Mouse (Mus musculus) liver, embryonic 15.5 days (tissue): ENCODE data around the gene Mylpf. TPM values are rescaled to one million over a fixed set of nuclear protein-coding genes. Genes with fewer than 3 reads are reported as not detected.

Experiments used
- ATAC-seq: fragments of 200-750 bp; cut with Nextera tagmentation; 2 replicates; pipeline ENCODE4 v1.8.0; 2017; ENCODE audit warnings: moderate number of reproducible peaks, mild to moderate bottlenecking, moderate library complexity; ENCODE audit not compliant: insufficient read depth
- H3K27ac ChIP-seq: fragments of 300-500 bp; sonication (generic); replicated peaks from 2 replicates; pipeline ENCODE4 v1.5.1; 2015; ENCODE audit warnings: mild to moderate bottlenecking, inconsistent platforms
- H3K27me3 ChIP-seq: fragments of 300-500 bp; sonication (generic); 2 replicates; pipeline ENCODE4 v1.6.1; 2015; ENCODE audit warnings: mild to moderate bottlenecking, inconsistent platforms
- H3K36me3 ChIP-seq: fragments of 300-500 bp; sonication (generic); replicated peaks from 2 replicates; pipeline ENCODE4 v1.6.1; 2015; ENCODE audit warnings: moderate library complexity, mild to moderate bottlenecking, inconsistent platforms
- H3K4me1 ChIP-seq: fragments of 300-500 bp; sonication (generic); replicated peaks from 2 replicates; pipeline ENCODE4 v1.6.1; 2015; ENCODE audit warnings: inconsistent platforms
- H3K4me2 ChIP-seq: fragments of 300-500 bp; sonication (generic); 2 replicates; pipeline ENCODE4 v1.6.1; 2015; ENCODE audit warnings: moderate library complexity, mild to moderate bottlenecking, inconsistent platforms
- H3K4me3 ChIP-seq: fragments of 300-500 bp; sonication (generic); replicated peaks from 2 replicates; pipeline ENCODE4 v1.5.1; 2015; ENCODE audit warnings: mild to moderate bottlenecking, inconsistent platforms
- H3K9ac ChIP-seq: fragments of 300-500 bp; sonication (generic); 2 replicates; pipeline ENCODE4 v1.6.1; 2015; ENCODE audit warnings: moderate library complexity, mild to moderate bottlenecking, inconsistent platforms
- H3K9me3 ChIP-seq: fragments of 300-500 bp; sonication (generic); replicated peaks from 2 replicates; pipeline ENCODE4 v1.6.1; 2016; ENCODE audit warnings: inconsistent platforms
- WGBS: fragments of 180-500 bp; shearing (Covaris S2); methylation state at CpG from one replicate; pipeline ENCODE4 v1.1.7; 2015; ENCODE audit warnings: mixed read lengths; ENCODE audit not compliant: insufficient replicate concordance; 5-methylcytosine and 5-hydroxymethylcytosine counted together
- polyA plus RNA-seq: library from polyadenylated mRNA; unstranded; fragments of >200 nt; fragmentation: Nextera tagmentation; extraction: Ambion mirVana; gene quantifications from 2 replicates; pipeline ENCODE4 v1.2.1, GENCODE M21; 2015

The Mylpf gene
- polyA plus RNA-seq, 1 experiment from 2014 or later, result 89.3 TPM

DNA sequence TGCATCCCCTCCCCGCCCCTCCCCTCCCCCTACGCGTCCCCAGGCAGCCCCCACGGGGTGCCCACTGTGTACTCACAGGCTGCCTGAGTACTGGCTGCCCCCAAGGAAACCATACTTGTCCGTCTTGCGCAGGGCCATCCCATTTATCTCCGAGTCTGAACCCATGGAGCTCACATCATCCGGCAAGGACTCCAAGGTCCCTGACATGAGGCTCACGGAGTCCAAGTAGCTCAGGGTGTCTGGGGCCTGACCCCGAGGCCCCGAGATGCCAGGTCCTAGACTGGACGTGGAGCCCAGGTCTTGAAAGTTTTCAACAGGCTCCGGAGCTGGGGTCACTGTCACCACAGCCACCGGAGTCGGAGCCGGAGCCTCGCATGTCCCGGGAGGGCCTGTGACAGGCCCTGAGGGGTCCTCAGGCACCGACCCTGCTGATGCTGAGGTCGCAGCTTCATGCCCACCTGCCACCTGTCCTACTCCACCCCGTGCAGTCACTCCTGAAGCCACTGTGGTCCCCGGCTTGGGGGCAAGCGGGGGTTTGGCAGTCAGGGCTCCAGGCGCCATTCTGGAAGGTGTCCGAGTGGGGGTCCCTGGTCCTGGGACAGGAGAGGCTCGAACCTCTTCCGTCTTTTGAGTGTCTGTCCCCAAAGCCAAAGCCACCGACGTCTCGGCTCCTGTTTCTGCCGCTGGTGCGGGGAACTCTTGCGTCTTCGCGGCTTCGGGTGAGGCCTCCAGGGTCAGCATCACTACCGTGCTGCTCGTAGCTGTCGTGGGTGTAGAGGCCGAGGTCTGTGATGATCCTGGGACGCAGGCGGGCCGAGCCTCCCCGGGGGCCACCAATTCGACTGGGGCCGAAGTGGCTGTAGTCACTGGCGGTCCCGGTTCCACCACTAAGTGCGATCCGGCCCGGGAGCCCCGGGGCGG is 1.1 kb upstream of the Mylpf start:
- peak overlapping the region; percentile 81 for H3K4me2 ChIP-seq
- H3K9me3 ChIP-seq, result no peaks in the 10 kb centered on the region
- H3K36me3 ChIP-seq, result peaks cover 27% of the 10 kb centered on the region
- ATAC-seq, result no peak
- H3K4me1 ChIP-seq, result peaks cover 63% of the 10 kb centered on the region
- H3K27me3 ChIP-seq, result no peaks in the 10 kb centered on the region
- peak overlapping the region; percentile 99 for H3K27ac ChIP-seq
- peak overlapping the region; percentile 96 for H3K4me3 ChIP-seq
- peak overlapping the region; percentile 96 for H3K9ac ChIP-seq
- under 1% methylated on average over 53 of the region's 53 CpGs for WGBS

DNA sequence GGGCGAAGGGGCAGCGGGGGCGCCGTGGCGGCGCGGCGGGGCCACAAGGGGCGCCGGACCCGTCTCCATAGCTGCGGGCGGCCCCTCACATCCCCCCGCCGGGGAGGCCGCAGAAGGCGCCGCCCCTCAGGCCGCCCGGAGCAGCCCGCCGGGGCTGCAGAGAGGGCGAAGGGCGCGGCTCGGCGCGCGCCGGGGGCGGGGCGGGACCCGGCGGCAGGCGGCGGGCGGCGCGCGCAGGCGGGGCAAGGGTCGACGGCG is 466 bp upstream of the Mylpf start, which contains the start of gene Tbc1d10b:
Gene Tbc1d10b (minus strand): TSS at position 174 of the 258 bp plus-strand sequence.
- Histone ChIP-seq H3K27ac (peak within 1 kb of the TSS; percentile 99), H3K9ac (peak within 1 kb of the TSS; percentile 96), H3K36me3 (peaks cover 21% of the 10 kb centered on the region), H3K4me3 (peak within 1 kb of the TSS; percentile 96), H3K9me3 (no peaks in the 10 kb centered on the region), H3K27me3 (no peaks in the 10 kb centered on the region), H3K4me2 (peak within 1 kb of the TSS; percentile 81), H3K4me1 (peaks cover 69% of the 10 kb centered on the region)
- WGBS, result under 1% methylated on average over 42 of the region's 44 CpGs
- peak; percentile 47 for ATAC-seq

- 71% methylated on average over 5 of the region's 5 CpGs for WGBS
- Histone ChIP-seq H3K27ac (peak overlapping the region; percentile 99), H3K36me3 (peaks cover 7% of the 10 kb centered on the region), H3K4me3 (peak overlapping the region; percentile 96), H3K9me3 (no peaks in the 10 kb centered on the region), H3K9ac (peak overlapping the region; percentile 96), H3K27me3 (no peaks in the 10 kb centered on the region), H3K4me2 (peak overlapping the region; percentile 81), H3K4me1 (peaks cover 69% of the 10 kb centered on the region)
- no peak for ATAC-seq
Measured at GRCm38 (mm10) chr7:127209851-127210250, 1.2 kb downstream of the Mylpf start.

DNA sequence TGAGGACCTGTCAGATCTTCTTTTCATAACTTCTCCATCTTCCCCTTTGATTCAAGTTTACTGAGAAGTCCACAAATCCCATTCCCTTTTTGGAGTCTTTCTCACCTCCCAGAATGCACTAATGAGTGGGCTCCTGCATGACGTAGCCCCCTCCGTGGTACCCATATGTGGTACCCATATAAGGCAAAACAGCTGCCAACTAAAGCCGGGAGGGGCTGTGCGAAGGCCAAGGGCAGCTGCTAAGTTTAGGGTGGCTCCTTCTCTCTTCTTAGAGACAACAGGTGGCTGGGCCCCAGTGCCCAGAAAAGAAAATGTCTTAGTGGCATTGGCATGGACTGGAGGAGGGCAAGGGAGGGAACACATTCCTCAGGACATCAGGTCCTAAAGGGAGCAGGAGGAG is 1.6 kb downstream of the Mylpf start:
- 89% methylated on average over 4 of the region's 4 CpGs for WGBS
- H3K36me3 ChIP-seq, result peaks cover 3% of the 10 kb centered on the region
- H3K9me3 ChIP-seq, result no peaks in the 10 kb centered on the region
- peak overlapping the region; percentile 96; the same call in 1 of the 2 replicates for H3K4me3 ChIP-seq
- H3K4me2 ChIP-seq, result peak overlapping the region; percentile 81
- H3K9ac ChIP-seq, result no peak overlapping the region
- peak overlapping the region; percentile 99 for H3K27ac ChIP-seq
- no peaks in the 10 kb centered on the region for H3K27me3 ChIP-seq
- peaks cover 69% of the 10 kb centered on the region for H3K4me1 ChIP-seq
- no peak for ATAC-seq

DNA sequence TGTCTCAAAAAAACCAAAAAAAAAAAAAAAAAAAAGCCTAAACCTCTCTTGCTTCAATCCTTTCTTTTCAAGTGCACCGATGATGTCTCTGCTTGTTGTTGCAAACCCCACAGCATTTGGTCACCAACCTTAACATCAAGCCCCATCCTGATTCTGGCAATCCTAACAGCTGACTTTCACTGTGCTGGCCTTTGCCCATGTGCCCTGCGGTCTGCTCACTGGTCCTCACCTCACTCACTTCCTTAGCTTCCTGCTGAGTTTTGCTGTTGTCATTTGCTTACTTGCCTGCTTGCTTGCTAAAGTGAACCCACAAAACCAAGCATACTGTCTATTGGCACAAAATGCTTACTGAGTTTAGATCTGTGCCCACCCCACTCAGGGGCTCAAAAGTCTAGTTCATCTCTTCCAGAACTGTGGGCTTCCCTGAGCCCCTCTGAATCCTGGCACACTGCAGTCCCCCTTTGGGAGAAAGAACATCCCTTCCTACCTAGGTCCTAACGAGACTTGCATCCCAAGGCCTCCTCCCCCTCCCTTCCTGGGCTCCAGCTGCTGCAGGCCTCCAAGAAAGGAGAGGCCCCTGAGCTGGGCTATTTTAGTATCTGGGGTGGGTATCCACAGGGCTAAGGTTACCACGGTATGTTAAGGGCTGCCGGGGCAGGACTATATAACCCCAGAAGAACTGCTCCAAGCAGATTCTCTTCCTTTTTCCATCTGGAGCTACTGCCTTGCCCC is 2.5 kb downstream of the Mylpf start:
- Histone ChIP-seq H3K27ac (peak overlapping the region; percentile 41; the same call in 1 of the 2 replicates), H3K4me1 (peaks cover 70% of the 10 kb centered on the region), H3K4me2 (no peak overlapping the region), H3K27me3 (no peaks in the 10 kb centered on the region), H3K9me3 (no peaks in the 10 kb centered on the region), H3K4me3 (no peak overlapping the region), H3K9ac (0 out of 2 replicates have a peak overlapping the region, but pooled peaks have one; percentile 3), H3K36me3 (no peaks in the 10 kb centered on the region)
- ATAC-seq, result no peak
- 62% methylated on average over 5 of the region's 5 CpGs for WGBS

DNA sequence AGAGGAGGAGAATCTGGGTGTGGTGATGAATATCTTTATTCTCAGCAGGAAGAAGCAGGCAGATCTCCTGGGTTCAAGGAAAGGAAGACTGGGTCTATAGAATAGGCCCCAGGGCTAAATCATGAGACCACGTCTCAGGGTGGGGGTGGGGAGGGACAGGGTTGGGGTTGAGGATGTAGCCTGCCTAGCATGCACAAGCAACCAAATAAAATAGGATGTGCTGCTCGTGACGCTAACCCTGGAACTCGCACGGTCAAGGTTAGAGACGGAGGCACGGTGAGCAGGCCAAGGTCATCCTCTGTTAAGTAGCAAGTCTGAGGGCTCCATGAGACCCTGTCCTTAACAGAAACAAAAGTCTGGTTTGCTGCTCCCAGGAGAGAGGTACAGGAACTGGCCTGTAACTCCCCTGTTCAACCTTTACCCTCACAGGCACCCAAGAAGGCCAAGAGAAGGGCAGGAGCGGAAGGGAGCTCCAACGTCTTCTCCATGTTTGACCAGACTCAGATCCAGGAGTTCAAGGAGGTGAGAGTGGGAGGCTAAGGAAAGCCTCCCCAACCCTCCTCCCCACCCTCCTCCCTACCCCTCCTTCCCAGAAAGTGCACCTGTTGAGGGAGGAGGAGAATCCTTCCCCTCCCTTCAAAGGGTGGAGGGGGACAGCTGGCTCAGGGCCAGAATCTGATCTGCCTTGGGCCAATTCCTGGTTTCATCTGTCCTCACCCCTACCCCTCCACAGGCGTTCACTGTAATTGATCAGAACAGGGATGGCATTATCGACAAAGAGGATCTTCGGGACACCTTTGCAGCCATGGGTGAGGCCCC is 4.0 kb downstream of the Mylpf start:
- Histone ChIP-seq H3K27me3 (no peaks in the 10 kb centered on the region), H3K4me1 (peaks cover 72% of the 10 kb centered on the region), H3K4me3 (no peak overlapping the region), H3K27ac (no peak overlapping the region), H3K4me2 (no peak overlapping the region), H3K9ac (no peak overlapping the region), H3K9me3 (no peaks in the 10 kb centered on the region), H3K36me3 (no peaks in the 10 kb centered on the region)
- ATAC-seq, result no peak
- 81% methylated on average over 12 of the region's 12 CpGs for WGBS

- peaks cover 80% of the 10 kb centered on the region for H3K4me1 ChIP-seq
- no peak overlapping the region for H3K4me2 ChIP-seq
- no peak for ATAC-seq
Measured at GRCm38 (mm10) chr7:127213485-127213884, 4.8 kb downstream of the Mylpf start.

DNA sequence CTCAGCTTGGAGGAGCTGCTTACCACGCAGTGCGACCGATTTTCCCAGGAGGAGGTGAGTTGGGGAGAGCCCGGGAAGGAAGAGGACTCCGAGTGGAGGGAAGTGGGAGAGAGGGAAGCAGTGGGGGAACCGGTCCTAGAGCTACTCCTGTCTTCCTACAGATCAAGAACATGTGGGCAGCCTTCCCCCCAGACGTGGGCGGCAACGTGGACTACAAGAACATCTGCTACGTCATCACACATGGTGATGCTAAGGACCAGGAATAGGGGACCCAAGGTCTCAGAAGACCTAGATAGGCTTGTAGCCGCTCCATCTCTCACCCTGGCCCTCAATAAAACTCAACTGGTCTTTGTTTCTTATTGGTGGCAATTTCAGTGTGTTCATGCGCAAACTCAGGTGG is 5.2 kb downstream of the Mylpf start:
- Histone ChIP-seq H3K27me3 (no peaks in the 10 kb centered on the region), H3K36me3 (no peaks in the 10 kb centered on the region), H3K9ac (no peak overlapping the region), H3K4me2 (no peak overlapping the region), H3K27ac (no peak overlapping the region), H3K9me3 (no peaks in the 10 kb centered on the region), H3K4me1 (peaks cover 84% of the 10 kb centered on the region), H3K4me3 (no peak overlapping the region)
- no peak for ATAC-seq
- WGBS, result 67% methylated on average over 12 of the region's 12 CpGs

More at GRCm38 (mm10) chr7:127213485-127213884, 4.8 kb downstream of the Mylpf start:
- H3K36me3 ChIP-seq, result no peaks in the 10 kb centered on the region
- no peaks in the 10 kb centered on the region for H3K27me3 ChIP-seq
- H3K27ac ChIP-seq, result no peak overlapping the region
- no peak overlapping the region for H3K4me3 ChIP-seq
- no peaks in the 10 kb centered on the region for H3K9me3 ChIP-seq
- no peak overlapping the region for H3K9ac ChIP-seq
- 28% methylated on average over 7 of the region's 7 CpGs for whole genome bisulfite sequencing

GRCm38 (mm10) chr7:127214521-127214920 is 5.8 kb downstream of the Mylpf start:
- no peaks in the 10 kb centered on the region for H3K27me3 ChIP-seq
- H3K27ac ChIP-seq, result no peak overlapping the region; the same call in 1 of the 2 replicates
- H3K9ac ChIP-seq, result no peak overlapping the region
- no peak for ATAC-seq
- peaks cover 84% of the 10 kb centered on the region for H3K4me1 ChIP-seq
- H3K4me2 ChIP-seq, result peak overlapping the region; percentile 60
- no peaks in the 10 kb centered on the region for H3K36me3 ChIP-seq
- H3K4me3 ChIP-seq, result no peak overlapping the region
- 73% methylated on average over 21 of the region's 21 CpGs for WGBS
- H3K9me3 ChIP-seq, result no peaks in the 10 kb centered on the region

GRCm38 (mm10) chr7:127214981-127215871 is 6.5 kb downstream of the Mylpf start:
- Histone ChIP-seq H3K4me1 (peaks cover 84% of the 10 kb centered on the region), H3K27me3 (no peaks in the 10 kb centered on the region), H3K9me3 (no peaks in the 10 kb centered on the region), H3K9ac (0 out of 2 replicates have a peak overlapping the region, but pooled peaks have one; percentile 26), H3K4me2 (peak overlapping the region; percentile 60), H3K4me3 (peak overlapping the region; percentile 35), H3K27ac (no peak overlapping the region; the same call in 1 of the 2 replicates), H3K36me3 (no peaks in the 10 kb centered on the region)
- WGBS, result 30% methylated on average over 33 of the region's 33 CpGs
- ATAC-seq, result peak; percentile 38; the same call in 1 of the 2 replicates
